Mouse (Mus musculus) splenic B cell, adult 2 months (primary cell): ENCODE measurements around the gene Nfe2l2.

Source experiments
- DNase-seq: peaks from one replicate; pipeline ENCODE4 v3.0.0-alpha.2; 2011; ENCODE audit warnings: low read depth, low spot score
- H3K27me3 ChIP-seq: 2 replicates; pipeline ENCODE4 v1.6.1; 2012; ENCODE audit warnings: mild to moderate bottlenecking, low read length, moderate library complexity, mixed read lengths; ENCODE audit not compliant: control insufficient read depth, poor library complexity, insufficient read depth, severe bottlenecking
- H3K36me3 ChIP-seq: 2 replicates; pipeline ENCODE4 v1.6.1; 2012; ENCODE audit warnings: mild to moderate bottlenecking, low read length, moderate library complexity, mixed read lengths; ENCODE audit not compliant: control insufficient read depth, poor library complexity, insufficient read depth, severe bottlenecking

The Nfe2l2 gene

DNA sequence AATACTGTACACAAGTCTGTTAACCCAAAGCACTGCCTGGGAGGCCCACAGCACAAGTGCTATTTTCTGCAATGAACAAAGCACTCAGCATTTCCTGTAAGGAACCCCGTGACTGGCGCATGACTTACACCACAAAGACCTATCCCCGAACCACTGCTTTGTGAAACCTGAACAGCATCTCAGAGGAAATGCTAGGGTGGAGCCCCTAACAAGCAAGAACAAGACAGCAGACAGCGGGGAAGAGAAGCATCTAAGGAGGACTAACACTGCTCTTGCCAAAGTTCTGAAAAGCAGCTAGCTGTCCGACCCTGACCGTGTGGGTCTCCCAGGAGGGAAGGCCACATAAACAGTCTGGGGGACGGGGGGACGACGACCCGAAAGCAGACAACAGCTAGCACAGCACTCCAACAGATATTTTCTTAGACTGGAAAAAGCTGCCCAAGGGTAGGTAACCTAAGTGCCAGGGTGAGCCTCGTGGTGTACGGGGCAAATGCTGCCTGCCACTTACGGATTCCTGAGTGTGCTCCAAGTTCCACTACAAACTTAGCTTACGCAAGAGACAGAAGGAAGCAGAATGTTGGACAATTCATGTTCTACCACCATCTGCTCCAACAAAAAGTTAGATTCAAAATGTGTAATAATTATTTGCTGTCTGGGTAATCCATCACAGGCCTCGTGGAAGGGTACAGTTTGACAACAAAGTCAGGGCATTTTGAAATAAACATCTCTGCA is 21.3 kb downstream of the Nfe2l2 start:
- peak; percentile 97 for DNase-seq

DNA sequence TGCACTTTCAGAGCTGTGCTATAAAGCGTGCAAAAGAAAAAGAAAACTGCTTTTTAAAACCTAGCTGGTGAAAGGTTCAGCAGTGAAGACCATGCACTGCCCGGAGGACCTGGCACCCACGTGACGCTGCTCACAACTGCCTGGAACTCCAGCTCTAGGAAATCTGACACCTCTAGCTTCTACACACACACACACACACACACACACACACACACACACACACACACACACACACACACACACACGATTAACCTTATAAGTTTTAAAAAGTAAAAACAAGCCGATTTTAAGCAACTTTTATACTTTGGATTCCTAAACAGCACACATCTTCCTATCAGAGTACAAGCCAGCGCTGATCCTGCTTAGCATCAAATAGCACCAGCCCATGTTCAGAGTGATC is 23.0 kb downstream of the Nfe2l2 start:
- no peak for DNase-seq
- peaks cover 7% of the 10 kb centered on the region for H3K36me3 ChIP-seq
- H3K27me3 ChIP-seq: no peaks in the 10 kb centered on the region

More for the DNA sequence above, 21.3 kb downstream of the Nfe2l2 start:
- Histone ChIP-seq H3K27me3 (no peaks in the 10 kb centered on the region), H3K36me3 (no peaks in the 10 kb centered on the region; the same call in 1 of the 2 replicates)

DNA sequence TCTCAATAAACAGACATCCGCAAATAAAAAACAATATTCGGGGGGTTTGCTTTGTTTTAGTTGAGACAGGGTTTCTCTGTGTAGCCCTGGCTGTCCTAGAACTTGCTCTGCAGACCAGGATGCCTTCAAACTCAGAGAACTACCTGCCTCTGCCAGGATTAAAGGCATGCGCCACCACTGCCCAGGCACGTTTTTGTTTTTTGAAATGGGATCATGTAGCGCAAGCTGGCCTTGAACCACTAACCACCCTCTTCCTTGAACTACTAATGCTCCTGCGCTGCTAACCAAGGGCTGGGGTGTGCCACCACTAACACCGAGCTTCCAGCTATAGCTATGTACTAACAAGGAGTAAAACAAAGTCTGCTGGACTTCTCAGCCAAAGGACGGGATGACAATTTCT is 24.5 kb downstream of the Nfe2l2 start:
- DNase-seq: no peak
- H3K27me3 ChIP-seq: no peaks in the 10 kb centered on the region
- H3K36me3 ChIP-seq: peaks cover 11% of the 10 kb centered on the region

DNA sequence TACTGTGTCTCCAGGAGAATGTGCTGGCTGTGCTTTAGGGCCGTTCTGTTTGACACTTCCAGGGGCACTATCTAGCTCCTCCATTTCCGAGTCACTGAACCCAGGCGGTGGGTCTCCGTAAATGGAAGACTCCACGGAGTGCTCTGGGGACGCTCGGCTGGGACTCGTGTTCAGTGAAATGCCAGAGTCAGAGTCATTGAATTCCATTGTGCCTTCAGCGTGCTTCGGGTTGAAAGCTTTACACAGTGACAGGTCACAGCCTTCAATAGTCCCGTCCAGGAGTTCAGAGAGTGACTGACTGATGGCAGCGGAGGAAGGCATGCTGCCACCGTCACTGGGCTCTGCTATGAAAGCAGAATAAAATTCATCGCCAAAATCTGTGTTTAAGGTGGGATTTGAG is 27.9 kb downstream of the Nfe2l2 start:
- H3K36me3 ChIP-seq: peaks cover 11% of the 10 kb centered on the region
- no peak for DNase-seq
- H3K27me3 ChIP-seq: no peaks in the 10 kb centered on the region

DNA sequence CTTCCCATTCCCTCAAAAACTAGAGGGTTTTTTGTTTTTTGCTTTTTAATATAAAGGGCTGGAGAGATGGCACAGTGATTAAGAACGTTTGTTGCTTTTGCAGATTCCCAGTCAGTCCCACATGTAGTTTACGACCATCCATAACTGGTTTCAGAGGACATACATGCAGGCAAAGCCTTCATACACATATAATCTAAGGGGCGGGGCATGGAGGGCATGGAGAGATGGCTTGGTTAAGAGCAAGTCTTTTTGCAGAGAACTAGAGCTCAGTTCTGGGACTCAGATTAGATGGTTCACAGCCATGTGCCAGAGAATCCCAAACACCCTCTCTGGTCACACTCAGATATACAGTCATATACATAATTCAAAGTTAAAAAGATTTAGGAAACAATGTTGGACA is 31.9 kb downstream of the Nfe2l2 start:
- Histone ChIP-seq H3K27me3 (no peaks in the 10 kb centered on the region), H3K36me3 (peaks cover 11% of the 10 kb centered on the region; the same call in 1 of the 2 replicates)
- no peak for DNase-seq

DNA sequence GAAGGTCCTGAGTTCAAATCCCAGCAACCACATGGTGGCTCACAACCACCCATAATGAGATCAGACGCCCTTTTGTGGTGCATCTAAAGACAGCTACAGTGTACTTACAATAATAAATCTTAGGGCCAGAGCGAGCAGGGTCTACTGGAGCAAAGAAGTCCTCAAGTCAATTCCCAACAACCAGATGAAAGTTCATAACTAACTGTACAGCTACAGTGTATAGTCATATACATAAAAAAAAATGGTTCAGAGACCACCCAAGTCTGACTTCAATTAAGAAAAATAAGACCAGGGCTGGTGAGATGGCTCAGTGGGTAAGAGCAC is 33.1 kb downstream of the Nfe2l2 start:
- no peak for DNase-seq
- Histone ChIP-seq H3K36me3 (peaks cover 3% of the 10 kb centered on the region; the same call in 1 of the 2 replicates), H3K27me3 (no peaks in the 10 kb centered on the region)

DNA sequence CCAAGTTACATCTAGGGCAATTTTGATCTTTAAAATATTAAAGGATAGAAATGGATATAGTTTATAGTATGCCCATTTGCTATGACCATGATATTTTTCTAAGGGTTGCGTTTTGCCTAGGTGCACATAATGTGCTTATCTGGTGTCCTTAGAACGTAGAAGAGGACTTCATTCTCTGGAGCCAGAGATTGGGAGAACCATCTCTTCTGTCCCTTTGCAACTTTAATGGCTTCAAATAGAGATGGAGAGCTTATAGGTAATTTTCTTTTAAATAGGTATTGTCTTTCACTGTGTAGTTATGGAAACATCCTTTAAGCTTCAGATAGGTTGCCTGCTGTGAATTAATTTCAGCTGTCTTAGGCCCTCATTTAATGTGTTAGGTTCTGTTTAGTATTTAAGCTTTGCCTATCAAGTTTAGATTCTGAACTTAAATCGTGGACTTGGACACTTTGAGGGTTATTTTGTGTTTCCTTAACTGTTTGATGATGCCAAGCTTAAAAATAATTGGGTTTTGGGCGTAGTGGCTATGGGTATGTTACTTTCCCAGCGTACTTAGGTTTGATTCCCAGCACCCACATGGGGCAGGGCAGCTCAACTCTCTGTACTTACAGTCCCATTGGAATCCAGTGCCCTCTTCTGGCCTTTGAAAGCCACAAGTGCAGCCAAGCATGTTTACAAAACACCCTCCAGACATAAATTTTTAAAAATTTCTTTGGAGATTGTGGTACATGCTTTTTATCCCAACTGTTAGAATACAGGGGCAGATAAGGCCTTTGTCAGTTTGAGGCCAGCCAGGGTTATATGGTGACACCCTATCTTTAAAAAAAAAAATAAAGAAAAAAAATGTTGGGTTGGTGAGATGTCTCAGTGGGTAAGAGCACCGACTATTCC is 33.8 kb downstream of the Nfe2l2 start:
- no peaks in the 10 kb centered on the region for H3K36me3 ChIP-seq
- no peaks in the 10 kb centered on the region for H3K27me3 ChIP-seq
- no peak for DNase-seq

DNA sequence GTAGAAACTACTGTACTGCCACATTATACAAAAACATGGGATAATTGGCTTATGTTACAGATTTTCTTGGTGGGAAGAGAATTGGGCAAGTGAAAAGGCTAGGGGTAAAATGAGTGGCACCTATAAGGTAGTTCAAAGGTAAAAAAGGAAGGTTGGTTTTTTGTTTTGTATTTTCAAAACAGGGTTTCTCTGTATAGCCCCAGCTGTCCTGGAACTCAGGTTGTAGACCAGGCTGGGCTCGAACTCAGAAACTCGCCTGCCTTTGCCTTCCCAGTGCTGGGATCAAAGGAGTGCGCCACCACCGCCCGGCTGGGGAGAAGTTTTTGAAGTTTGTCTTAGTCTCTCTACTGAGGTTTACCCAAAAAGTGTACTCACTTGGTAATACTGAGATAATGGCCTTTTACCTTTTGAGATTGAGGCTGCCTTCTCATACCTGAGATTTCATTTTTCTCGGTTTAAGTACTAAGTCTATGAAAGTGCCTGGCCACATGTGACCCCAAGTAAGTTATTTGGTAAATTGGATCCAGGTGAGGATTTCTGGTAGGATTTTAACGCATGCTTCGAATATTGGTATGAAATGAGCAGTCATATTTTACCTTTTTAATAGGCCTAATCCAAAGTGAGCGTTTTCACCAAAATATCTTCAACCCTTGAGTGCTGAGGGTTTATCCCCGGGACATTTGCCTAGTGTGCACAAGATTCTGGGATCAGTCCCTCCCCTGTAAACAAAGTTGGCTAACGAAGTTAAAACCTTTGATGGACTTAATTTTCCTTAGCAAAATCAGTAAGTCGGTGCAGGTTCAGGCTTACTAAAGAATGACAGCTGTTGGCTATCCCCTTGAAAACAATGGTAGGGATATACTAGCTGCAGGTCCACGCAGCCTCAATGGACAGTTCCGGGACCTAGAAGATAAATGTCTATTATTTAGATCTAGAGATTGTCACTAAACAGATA is 34.7 kb downstream of the Nfe2l2 start:
- Histone ChIP-seq H3K36me3 (peaks cover under 1% of the 10 kb centered on the region; the same call in 1 of the 2 replicates), H3K27me3 (no peaks in the 10 kb centered on the region)
- no peak for DNase-seq

DNA sequence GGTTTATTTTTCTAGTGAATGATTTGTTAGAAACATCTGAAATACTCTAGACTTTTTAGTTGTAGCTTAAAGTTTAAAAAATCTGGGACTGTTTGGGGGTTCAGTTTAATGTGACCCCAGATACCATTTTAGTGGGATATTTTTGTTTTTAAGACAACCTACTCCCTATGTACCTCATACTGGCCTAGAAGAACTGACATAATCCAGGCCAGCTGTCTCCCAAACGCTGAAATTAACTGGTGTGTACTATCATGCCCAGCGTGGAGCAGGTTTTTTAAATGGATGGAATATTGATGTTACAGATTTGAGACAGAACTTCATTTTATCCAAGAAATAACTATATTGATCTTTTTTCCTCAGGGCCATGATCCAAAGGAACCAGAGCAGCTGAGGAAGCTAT is 43.3 kb downstream of the Nfe2l2 start:
- Histone ChIP-seq H3K27me3 (no peaks in the 10 kb centered on the region), H3K36me3 (peaks cover 21% of the 10 kb centered on the region; the same call in 1 of the 2 replicates)
- DNase-seq: no peak

DNA sequence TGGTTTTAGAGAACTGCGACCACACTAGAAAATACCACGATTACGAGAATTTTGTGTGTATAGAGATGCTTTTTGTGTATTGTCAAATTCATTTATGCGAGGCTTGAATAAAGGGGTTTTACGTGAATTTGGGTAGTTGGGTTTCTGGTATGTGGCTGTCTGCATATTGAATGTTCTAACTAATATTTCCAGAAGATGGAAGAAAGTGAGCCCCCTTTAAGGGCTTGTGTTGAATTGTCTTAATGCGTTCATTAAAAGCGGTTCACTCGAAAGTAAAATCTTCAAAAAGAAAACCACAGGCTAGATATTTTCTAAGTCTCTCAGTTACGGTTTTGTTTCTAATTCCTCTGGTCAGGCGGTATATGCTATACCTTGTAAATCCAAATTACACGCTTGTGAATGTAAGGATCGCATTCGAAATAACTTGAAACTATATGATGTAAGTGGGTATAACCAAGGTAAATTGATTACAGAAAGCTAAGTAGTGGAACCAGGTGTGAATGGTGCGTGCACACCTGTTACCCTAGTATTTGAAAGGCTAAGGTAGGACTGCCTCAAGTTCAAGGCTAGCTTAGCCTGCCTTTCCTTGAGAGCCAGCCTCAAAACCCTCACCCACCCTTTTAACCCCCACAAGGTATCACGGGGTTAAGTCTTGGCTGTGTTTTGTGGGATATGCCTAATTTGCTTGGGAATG is 44.0 kb downstream of the Nfe2l2 start:
- DNase-seq: no peak
- H3K27me3 ChIP-seq: no peaks in the 10 kb centered on the region

DNA sequence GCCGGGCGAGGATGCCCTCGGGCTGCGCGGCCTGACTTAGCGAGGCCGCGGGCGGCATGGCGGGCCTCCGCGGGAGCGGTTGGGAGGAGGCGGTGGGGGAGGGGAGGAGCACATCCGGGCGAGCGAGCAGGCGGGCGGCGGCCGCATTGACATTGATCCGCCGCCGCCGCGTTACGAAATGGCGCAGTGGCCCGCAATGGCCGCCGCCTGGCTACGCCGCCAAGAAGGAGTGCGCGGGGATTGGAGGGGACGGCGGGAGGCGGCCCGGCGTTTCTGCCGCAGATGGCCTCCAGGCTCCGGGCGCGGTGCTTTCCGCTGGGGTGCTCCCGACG is 44.8 kb downstream of the Nfe2l2 start:
- Histone ChIP-seq H3K27me3 (no peaks in the 10 kb centered on the region), H3K36me3 (peaks cover 19% of the 10 kb centered on the region; the same call in 1 of the 2 replicates)
- DNase-seq: peak; percentile 93

More for the DNA sequence above, 44.0 kb downstream of the Nfe2l2 start:
- H3K36me3 ChIP-seq: peaks cover 21% of the 10 kb centered on the region; the same call in 1 of the 2 replicates

DNA sequence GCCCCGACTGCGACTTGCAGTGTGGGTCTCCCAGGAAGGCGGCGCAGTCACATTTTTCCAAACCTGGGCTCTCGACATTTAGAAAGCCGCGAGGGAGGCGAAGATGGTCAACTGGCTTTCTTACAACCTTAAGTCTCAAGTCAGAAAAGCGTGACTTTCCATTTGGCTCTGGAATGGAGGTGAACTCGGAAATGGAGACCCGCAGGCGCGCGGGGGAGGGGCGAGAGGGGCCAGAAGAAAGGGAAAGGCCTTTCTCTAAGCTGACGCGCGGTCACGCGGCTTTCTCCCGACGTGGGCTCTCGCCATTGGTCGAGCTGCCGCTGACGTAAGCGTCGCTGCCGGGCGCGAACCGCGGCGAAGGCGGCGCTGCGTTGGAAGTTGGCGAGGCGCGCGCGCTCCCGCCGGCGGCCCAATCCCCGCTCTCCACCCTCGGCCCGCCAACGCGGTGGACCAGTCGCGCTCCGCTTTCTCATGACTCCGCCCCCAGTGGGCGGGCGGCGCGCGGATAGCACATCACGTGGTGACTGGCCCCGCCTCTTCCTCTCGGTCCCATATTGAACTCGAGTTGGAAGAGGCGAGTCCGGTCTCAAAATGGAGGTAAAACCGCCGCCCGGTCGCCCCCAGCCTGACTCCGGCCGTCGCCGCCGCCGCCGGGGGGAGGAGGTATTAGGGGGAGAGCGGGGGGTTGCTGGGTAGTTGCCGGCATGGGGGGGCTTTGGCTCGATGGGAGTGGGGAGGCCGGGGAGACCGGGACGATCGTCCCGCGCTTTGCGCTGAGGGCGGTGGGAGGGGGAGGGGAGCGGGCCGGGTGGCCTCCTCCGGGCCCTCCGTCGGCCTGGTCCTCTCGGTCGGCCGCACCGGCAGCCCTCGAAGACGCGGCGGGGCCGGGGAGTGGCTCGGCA is 45.5 kb downstream of the Nfe2l2 start, which contains the start of gene Hnrnpa3:
Hnrnpa3 (plus strand) TSS at position 535 of the 902 bp plus-strand sequence.
- peak; percentile 99 for DNase-seq
- peaks cover 15% of the 10 kb centered on the region; the same call in 1 of the 2 replicates for H3K36me3 ChIP-seq
- H3K27me3 ChIP-seq: no peaks in the 10 kb centered on the region
